In genomic region chr19:5547471-5548056, GRCm38 (mm10) we compare ENCODE assay signal across 1 mouse cellular context.
TF ChIP-seq lines count a peak whose summit lies in the region.

No protein-coding gene starts in this region.

TF ChIP-seq in MEL, 35 proteins besides CTCF, POLR2A, EP300 and RAD21 (continued from another document):
- TF ChIP-seq GATA1 (IDR thresholded peaks at IDR 0.05; ENCODE audit: low read depth, low read length), result peak; percentile 66
- no peak for TF ChIP-seq JUND (IDR thresholded peaks at IDR 0.05; ENCODE audit: low read depth, low read length)
- TF ChIP-seq CHD1 (IDR thresholded peaks at IDR 0.05; ENCODE audit: low read depth, low read length), result no peak
